Mouse (Mus musculus) stomach, embryonic 16.5 days (tissue): ENCODE measurements at regions not wholly inside any gene's neighbourhood (a gene's known extent, or its start where the extent isn't known, plus 50 kb on each side); places are given as distances from the start of the nearest gene placed in this dataset.

Source experiments
- ATAC-seq: fragments of 200-750 bp; cut with Nextera tagmentation; 2 replicates; pipeline ENCODE4 v1.8.0; 2017; ENCODE audit warnings: moderate number of reproducible peaks, moderate TSS enrichment; ENCODE audit not compliant: insufficient read depth, low FRiP score
- H3K27ac ChIP-seq: fragments of 300-500 bp; sonication (generic); 2 replicates; pipeline ENCODE4 v1.5.1; 2014; ENCODE audit warnings: low read length
- H3K27me3 ChIP-seq: fragments of 300-500 bp; sonication (generic); 2 replicates; pipeline ENCODE4 v1.6.1; 2014; ENCODE audit warnings: low read length, control low read depth, mixed read lengths; ENCODE audit not compliant: control insufficient read depth, insufficient read depth
- H3K36me3 ChIP-seq: fragments of 300-500 bp; sonication (generic); 2 replicates; pipeline ENCODE4 v1.6.1; 2014; ENCODE audit warnings: low read length; ENCODE audit not compliant: control insufficient read depth, insufficient read depth
- H3K4me1 ChIP-seq: fragments of 300-500 bp; sonication (generic); 2 replicates; pipeline ENCODE4 v1.6.1; 2014; ENCODE audit warnings: low read length, control low read depth, mixed read lengths; ENCODE audit not compliant: control insufficient read depth, insufficient read depth
- H3K4me2 ChIP-seq: fragments of 300-500 bp; sonication (generic); 2 replicates; pipeline ENCODE4 v1.6.1; 2014; ENCODE audit warnings: low read depth, low read length, mixed read lengths
- H3K4me3 ChIP-seq: fragments of 300-500 bp; sonication (generic); replicated peaks from 2 replicates; pipeline ENCODE4 v1.5.1; 2014; ENCODE audit warnings: mild to moderate bottlenecking, low read length
- H3K9ac ChIP-seq: fragments of 300-500 bp; sonication (generic); 2 replicates; pipeline ENCODE4 v1.6.1; 2014; ENCODE audit warnings: low read length
- H3K9me3 ChIP-seq: fragments of 300-500 bp; sonication (generic); replicated peaks from 2 replicates; pipeline ENCODE4 v1.6.1; 2016; ENCODE audit warnings: low read length, control low read depth; ENCODE audit not compliant: control insufficient read depth
- WGBS: fragments of 180-500 bp; shearing (Covaris S2); extraction: QIAGEN DNeasy Blood & Tissue Kit; methylation state at CpG from one replicate; pipeline ENCODE4 v1.1.7; 2014; 5-methylcytosine and 5-hydroxymethylcytosine counted together

DNA sequence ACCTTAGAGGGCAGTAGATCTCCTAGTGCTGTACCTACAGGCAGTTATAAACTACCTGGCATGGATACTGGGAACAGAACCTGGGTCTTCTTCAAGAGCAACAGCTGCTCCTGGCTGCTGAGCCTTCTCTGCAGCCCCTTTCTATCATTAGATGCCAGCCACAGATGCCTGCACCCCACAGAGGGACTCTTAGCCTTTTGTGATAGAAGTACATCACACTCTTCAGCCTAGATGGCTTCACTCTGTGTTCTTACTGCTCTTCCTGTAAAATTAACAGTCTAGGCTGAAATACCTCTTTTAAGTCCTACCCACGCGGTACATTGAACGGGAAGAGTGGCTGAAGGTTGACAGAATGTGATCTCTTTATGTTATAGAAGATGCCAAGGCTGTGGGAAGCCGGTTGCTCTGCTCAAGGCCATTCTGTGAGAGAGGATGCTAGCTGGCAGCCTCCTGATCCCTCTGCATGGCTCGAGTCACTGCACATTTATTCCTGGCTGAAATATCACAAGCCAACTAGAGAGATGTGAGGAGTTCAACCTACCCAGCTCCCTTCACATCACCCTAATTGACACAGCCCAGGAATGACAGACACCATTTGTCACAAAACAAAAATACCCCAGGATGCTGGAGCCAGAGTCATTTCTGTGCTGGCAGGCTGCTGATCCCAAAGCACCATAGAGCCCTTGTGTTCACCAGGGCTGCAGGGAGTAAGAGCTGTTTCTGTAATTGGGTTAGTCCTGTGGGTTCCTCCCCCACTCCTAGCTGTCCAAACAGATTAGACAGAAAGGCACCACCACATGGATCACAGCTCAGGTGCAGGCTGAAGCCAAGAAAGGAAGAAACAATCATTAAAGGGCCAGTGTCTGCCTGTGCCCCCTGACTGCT lies 162.5 kb downstream of the B3gnt2 start:
- 67% methylated on average over 5 of the region's 5 CpGs for WGBS
- H3K4me2 ChIP-seq: no peak overlapping the region
- H3K27ac ChIP-seq: no peak overlapping the region
- H3K9ac ChIP-seq: no peak overlapping the region
- H3K27me3 ChIP-seq: no peaks in the 10 kb centered on the region
- H3K9me3 ChIP-seq: no peaks in the 10 kb centered on the region
- no peaks in the 10 kb centered on the region for H3K36me3 ChIP-seq
- ATAC-seq: no peak
- no peaks in the 10 kb centered on the region for H3K4me1 ChIP-seq
- no peak overlapping the region for H3K4me3 ChIP-seq

- ATAC-seq: no peak
- WGBS: 89% methylated on average over 3 of the region's 3 CpGs
- Histone ChIP-seq H3K4me1 (no peaks in the 10 kb centered on the region), H3K36me3 (no peaks in the 10 kb centered on the region), H3K27ac (no peak overlapping the region), H3K4me3 (no peak overlapping the region), H3K9me3 (no peaks in the 10 kb centered on the region), H3K27me3 (no peaks in the 10 kb centered on the region), H3K4me2 (no peak overlapping the region), H3K9ac (no peak overlapping the region)
Measured at GRCm38 (mm10) chr11:22706082-22706481, 154.7 kb downstream of the B3gnt2 start.
